Mouse (Mus musculus) stomach, embryonic 14.5 days (tissue): ENCODE data around the gene Atoh8. TPM values are rescaled to one million over a fixed set of nuclear protein-coding genes. Genes with fewer than 3 reads are reported as not detected.

Experiments
- ATAC-seq: fragments of 200-750 bp; cut with Nextera tagmentation; 2 replicates; pipeline ENCODE4 v1.8.0; 2017; ENCODE audit warnings: low read depth, moderate TSS enrichment; ENCODE audit not compliant: insufficient number of reproducible peaks, insufficient read depth, low FRiP score
- H3K27ac ChIP-seq: fragments of 300-500 bp; sonication (generic); 2 replicates; pipeline ENCODE4 v1.5.1; 2014; ENCODE audit warnings: mild to moderate bottlenecking, low read length, moderate library complexity, mixed read lengths
- H3K27me3 ChIP-seq: fragments of 300-500 bp; sonication (generic); 2 replicates; pipeline ENCODE4 v1.6.1; 2014; ENCODE audit warnings: low read length, control low read depth, mixed read lengths; ENCODE audit not compliant: control insufficient read depth, insufficient read depth
- H3K36me3 ChIP-seq: fragments of 300-500 bp; sonication (generic); 2 replicates; pipeline ENCODE4 v1.6.1; 2014; ENCODE audit warnings: mild to moderate bottlenecking, control low read depth, low read length, moderate library complexity, mixed read lengths; ENCODE audit not compliant: control insufficient read depth, insufficient read depth
- H3K4me1 ChIP-seq: fragments of 300-500 bp; sonication (generic); 2 replicates; pipeline ENCODE4 v1.6.1; 2014; ENCODE audit warnings: low read length, control low read depth, mixed read lengths; ENCODE audit not compliant: control insufficient read depth, insufficient read depth
- H3K4me2 ChIP-seq: fragments of 300-500 bp; sonication (generic); replicated peaks from 2 replicates; pipeline ENCODE4 v1.6.1; 2014; ENCODE audit warnings: low read depth, low read length, control low read depth
- H3K4me3 ChIP-seq: fragments of 300-500 bp; sonication (generic); 2 replicates; pipeline ENCODE4 v1.5.1; 2014; ENCODE audit warnings: low read depth, low read length, control low read depth
- H3K9ac ChIP-seq: fragments of 300-500 bp; sonication (generic); replicated peaks from 2 replicates; pipeline ENCODE4 v1.6.1; 2014; ENCODE audit warnings: low read depth, mild to moderate bottlenecking, control low read depth, low read length, moderate library complexity, mixed read lengths
- H3K9me3 ChIP-seq: fragments of 300-500 bp; sonication (generic); 2 replicates; pipeline ENCODE4 v1.6.1; 2016; ENCODE audit warnings: low read depth, low read length, control low read depth; ENCODE audit not compliant: control insufficient read depth
- WGBS: fragments of 180-500 bp; shearing (Covaris S2); extraction: QIAGEN DNeasy Blood & Tissue Kit; methylation state at CpG from one replicate; pipeline ENCODE4 v1.1.7; 2014; 5-methylcytosine and 5-hydroxymethylcytosine counted together
- polyA plus RNA-seq: library from polyadenylated mRNA; unstranded; fragments of >200 nt; fragmentation: Nextera tagmentation; extraction: Ambion mirVana; gene quantifications from 2 replicates; pipeline ENCODE4 v1.2.1, GENCODE M21; 2014

Gene Atoh8
- polyA plus RNA-seq, 1 experiment from 2014 or later = 9.9 TPM

DNA sequence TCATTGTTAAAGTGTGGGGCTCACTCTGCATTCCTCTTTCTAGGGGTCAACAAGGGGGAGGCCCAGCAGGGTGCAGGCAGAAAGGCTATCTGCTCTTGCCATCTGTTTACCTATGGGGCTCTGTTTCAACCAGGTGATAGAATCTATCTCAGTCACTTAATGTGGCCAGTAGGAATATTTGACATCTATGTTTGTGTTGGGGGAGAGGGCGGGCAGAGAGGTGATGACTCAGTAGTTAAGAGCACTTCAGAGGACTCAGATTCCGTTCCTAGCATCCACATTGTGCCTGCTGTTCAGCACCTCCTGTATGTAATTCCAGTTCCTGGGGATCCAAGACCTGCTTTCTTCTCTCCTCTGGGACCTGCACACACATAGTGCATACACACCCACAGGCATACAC is 4.7 kb upstream of the Atoh8 start:
- H3K27ac ChIP-seq = no peak overlapping the region

DNA sequence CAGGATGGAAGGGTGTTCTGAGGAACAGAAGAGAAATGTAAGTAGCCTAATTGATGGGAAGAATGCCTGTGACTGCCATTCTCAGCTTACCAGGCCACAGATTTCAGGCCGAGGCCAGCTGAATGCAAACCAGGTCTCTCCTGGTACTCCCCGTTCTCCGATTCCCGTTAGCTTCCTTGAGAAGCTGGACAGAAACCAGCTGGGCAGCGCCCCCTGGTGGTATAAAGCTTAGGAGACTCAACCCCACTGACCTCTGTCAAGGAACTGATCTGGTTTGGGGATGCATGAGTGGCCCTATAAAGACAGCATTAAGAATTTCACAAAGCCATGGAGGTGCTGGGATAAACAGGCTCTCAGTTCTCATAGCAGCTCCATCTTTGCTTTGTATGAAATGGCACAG is 1.7 kb upstream of the Atoh8 start:
- Histone ChIP-seq H3K4me3 (no peak overlapping the region), H3K27ac (no peak overlapping the region), H3K4me2 (no peak overlapping the region), H3K9me3 (no peaks in the 10 kb centered on the region), H3K27me3 (peaks cover 14% of the 10 kb centered on the region; the same call in 1 of the 2 replicates), H3K4me1 (peaks cover 19% of the 10 kb centered on the region), H3K9ac (no peak overlapping the region), H3K36me3 (no peaks in the 10 kb centered on the region)
- ATAC-seq = no peak
- 5% methylated on average over 5 of the region's 5 CpGs for WGBS

More for the DNA sequence above, 4.7 kb upstream of the Atoh8 start:
- Histone ChIP-seq H3K9me3 (no peaks in the 10 kb centered on the region), H3K4me2 (no peak overlapping the region), H3K4me3 (no peak overlapping the region), H3K9ac (no peak overlapping the region), H3K27me3 (peaks cover 14% of the 10 kb centered on the region; the same call in 1 of the 2 replicates), H3K36me3 (no peaks in the 10 kb centered on the region), H3K4me1 (peaks cover 23% of the 10 kb centered on the region)
- WGBS = 33% methylated on average over 2 of the region's 2 CpGs
- no peak; the same call in 1 of the 2 replicates for ATAC-seq

DNA sequence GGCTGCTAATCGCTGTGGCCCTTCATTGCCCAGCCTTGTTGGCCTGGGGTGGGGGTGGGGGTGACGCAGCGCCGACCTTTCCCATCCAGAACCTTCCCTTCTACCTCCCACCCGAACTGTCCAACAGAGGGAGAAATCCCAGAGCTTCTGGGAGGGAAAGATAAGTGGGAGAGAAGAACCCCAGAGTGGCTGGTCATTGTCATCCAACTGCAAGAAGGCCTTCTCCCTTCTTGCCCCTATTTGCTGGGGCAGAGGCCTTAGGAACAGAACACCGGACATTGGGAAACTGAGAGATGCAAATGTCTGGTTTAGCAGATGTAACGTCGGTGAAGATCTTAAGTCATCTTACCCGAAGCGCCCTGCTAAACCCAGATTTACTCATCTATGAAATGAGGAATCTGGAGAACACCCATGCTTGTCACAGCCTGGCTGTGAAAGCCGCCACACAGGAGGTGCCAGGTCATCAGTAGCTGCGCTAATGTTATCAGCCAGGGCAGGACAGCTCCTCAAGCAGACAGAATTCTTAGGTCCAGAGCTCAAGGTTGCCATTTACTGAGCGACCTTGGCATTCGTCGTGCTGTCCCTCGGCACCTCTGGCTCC is 530 bp upstream of the Atoh8 start:
- Histone ChIP-seq H3K27ac (no peak overlapping the region), H3K4me1 (peaks cover 18% of the 10 kb centered on the region)
- WGBS = 42% methylated on average over 16 of the region's 16 CpGs

DNA sequence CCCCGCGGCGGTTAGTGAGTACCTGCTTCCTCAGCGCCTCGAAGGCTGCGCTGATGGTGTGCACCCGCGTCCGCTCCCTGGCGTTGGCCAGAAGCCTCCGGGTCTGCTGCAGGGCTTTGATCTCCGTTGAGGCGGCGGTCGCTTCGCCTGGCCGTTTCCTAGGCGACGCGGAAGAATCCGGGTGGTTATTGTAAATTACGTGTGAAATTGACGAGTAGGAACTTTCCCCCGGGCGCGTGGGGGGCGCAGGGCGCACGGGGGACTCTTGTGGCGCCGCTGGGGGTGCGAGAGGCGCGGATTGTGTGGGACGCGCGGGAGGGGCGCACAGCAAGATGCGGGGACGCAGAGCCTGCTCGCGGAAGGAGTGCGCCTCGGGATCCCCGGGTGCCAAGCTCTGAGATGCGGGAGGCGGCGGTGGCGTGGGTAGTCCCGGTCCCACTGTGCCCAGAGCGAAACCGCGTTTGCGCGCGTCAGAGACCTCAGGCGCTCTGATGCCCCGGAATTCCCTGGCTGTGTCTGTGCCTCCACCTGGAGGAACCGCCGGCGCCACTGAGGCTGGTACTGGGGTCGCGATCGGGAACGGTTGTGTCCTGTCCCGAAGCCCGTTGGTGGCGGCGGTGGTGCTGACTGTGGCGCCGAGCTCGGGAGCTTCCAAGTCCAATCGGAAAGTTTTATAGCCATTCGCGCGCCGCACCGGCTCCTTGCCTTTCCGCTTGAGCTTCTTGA is 842 bp downstream of the Atoh8 start:
- H3K9ac ChIP-seq = peak overlapping the region; percentile 31
- H3K27me3 ChIP-seq = peaks cover 14% of the 10 kb centered on the region; the same call in 1 of the 2 replicates
- H3K27ac ChIP-seq = peak overlapping the region; percentile 49; the same call in 1 of the 2 replicates
- peaks cover 18% of the 10 kb centered on the region for H3K4me1 ChIP-seq
- no peaks in the 10 kb centered on the region for H3K9me3 ChIP-seq
- H3K4me3 ChIP-seq = peak overlapping the region; percentile 54
- no peak for ATAC-seq
- no peaks in the 10 kb centered on the region for H3K36me3 ChIP-seq
- whole genome bisulfite sequencing = under 1% methylated on average over 79 of the region's 79 CpGs
- peak overlapping the region; percentile 94 for H3K4me2 ChIP-seq

More for the DNA sequence above, 530 bp upstream of the Atoh8 start:
- Histone ChIP-seq H3K27me3 (peaks cover 14% of the 10 kb centered on the region; the same call in 1 of the 2 replicates), H3K4me3 (peak overlapping the region; percentile 54; the same call in 1 of the 2 replicates), H3K36me3 (no peaks in the 10 kb centered on the region), H3K9ac (peak overlapping the region; percentile 31), H3K9me3 (no peaks in the 10 kb centered on the region), H3K4me2 (peak overlapping the region; percentile 94)
- no peak for ATAC-seq

DNA sequence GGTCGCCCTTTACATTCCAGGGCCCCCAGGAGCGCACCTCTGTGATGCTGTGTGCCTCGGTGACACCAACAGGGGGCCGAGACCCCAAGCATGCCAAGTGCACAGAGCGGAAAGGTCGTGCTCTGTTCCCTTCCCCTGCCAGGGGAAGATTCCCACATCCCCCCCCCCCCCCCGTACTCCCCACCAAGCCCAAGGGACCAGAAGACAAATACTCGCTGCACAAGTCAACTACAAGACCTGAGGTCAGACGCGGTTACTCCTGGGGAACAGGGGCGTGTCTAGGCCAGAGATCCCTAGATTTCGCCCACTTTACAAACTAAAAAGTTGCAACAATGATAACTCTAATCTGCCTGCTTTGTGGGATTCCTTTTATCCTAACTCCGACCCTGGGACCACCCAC is 1.4 kb downstream of the Atoh8 start:
- H3K27ac ChIP-seq = no peak overlapping the region
- peak overlapping the region; percentile 94 for H3K4me2 ChIP-seq
- no peak for ATAC-seq
- no peaks in the 10 kb centered on the region for H3K9me3 ChIP-seq
- H3K27me3 ChIP-seq = peaks cover 14% of the 10 kb centered on the region; the same call in 1 of the 2 replicates
- peaks cover 18% of the 10 kb centered on the region for H3K4me1 ChIP-seq
- H3K9ac ChIP-seq = no peak overlapping the region
- 0% methylated on average over 13 of the region's 13 CpGs for WGBS
- H3K4me3 ChIP-seq = peak overlapping the region; percentile 54
- H3K36me3 ChIP-seq = no peaks in the 10 kb centered on the region

DNA sequence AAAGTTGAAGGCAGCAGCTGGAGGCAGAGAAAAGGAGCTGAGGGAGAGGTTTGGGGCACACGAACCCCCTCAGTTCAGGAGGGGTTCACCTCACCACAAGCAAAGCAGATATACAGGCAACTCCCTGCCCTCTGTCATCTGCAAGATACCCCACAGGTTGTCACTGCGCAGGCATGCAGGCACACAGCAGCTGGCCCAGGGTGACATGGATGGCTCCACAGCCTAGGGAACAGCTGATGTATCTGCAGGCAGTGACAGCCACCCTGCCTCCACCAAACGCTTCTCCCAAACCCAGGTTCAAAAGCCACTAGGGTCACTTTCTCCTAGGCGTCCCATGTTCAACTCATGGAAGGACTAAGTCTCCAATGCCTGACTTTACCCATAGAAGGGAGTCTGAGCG is 2.5 kb downstream of the Atoh8 start:
- peak overlapping the region; percentile 54; the same call in 1 of the 2 replicates for H3K4me3 ChIP-seq
- H3K9ac ChIP-seq = no peak overlapping the region
- H3K27me3 ChIP-seq = peaks cover 12% of the 10 kb centered on the region; the same call in 1 of the 2 replicates
- H3K36me3 ChIP-seq = no peaks in the 10 kb centered on the region
- WGBS = 59% methylated on average over 5 of the region's 5 CpGs
- peak overlapping the region; percentile 94 for H3K4me2 ChIP-seq
- H3K9me3 ChIP-seq = no peaks in the 10 kb centered on the region
- no peak overlapping the region for H3K27ac ChIP-seq
- H3K4me1 ChIP-seq = peaks cover 18% of the 10 kb centered on the region
- no peak for ATAC-seq

DNA sequence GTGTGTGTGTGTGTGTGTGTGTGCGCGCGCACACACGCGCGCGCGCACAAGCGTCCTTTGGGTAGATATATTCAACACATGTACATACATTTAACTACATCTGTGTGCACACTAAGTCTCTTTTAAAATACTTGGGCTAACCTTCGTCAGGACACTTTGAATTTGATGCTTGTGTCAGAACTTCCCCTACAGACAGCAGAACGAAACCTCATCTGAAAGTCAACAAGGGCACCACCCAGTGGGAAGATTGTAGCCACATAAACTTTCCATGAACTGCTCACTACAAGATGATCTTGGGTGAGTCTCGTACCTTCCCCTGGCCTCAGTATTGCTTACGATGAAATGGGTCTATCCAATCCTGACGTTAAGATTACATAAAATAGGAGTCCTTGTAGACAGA is 3.0 kb downstream of the Atoh8 start:
- Histone ChIP-seq H3K36me3 (no peaks in the 10 kb centered on the region), H3K4me3 (0 out of 2 replicates have a peak overlapping the region, but pooled peaks have one; percentile 54), H3K9ac (no peak overlapping the region), H3K9me3 (no peaks in the 10 kb centered on the region), H3K27me3 (peaks cover 9% of the 10 kb centered on the region; the same call in 1 of the 2 replicates), H3K4me1 (peaks cover 18% of the 10 kb centered on the region), H3K27ac (no peak overlapping the region), H3K4me2 (0 out of 2 replicates have a peak overlapping the region, but pooled peaks have one; percentile 94)
- 91% methylated on average over 14 of the region's 14 CpGs for WGBS
- no peak for ATAC-seq

DNA sequence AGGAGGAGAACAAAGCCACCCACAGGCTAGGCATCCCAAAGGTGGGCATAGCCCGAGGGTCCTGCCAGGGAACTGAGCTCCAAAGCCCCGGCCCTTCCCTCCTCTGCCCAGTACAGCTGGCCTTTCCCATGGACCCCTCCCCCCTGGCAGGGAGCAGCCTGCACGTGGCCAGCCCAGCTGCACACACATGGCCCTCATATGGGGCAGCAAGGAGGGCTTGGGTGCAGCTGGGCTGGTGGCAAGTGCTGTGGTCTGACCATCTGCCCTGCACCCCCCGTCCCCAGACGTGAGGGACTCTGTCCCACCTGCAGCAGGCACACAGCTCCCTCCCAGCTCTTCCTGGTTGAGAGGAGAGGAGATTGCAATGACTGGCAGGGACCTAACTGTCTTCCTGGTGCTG is 4.5 kb downstream of the Atoh8 start:
- no peak overlapping the region for H3K9ac ChIP-seq
- H3K4me3 ChIP-seq = no peak overlapping the region

More for the DNA sequence above, 4.5 kb downstream of the Atoh8 start:
- H3K27me3 ChIP-seq = peaks cover under 1% of the 10 kb centered on the region; the same call in 1 of the 2 replicates
- H3K9me3 ChIP-seq = no peaks in the 10 kb centered on the region
- H3K4me1 ChIP-seq = peaks cover 13% of the 10 kb centered on the region
- no peaks in the 10 kb centered on the region for H3K36me3 ChIP-seq
- ATAC-seq = no peak
- no peak overlapping the region for H3K4me2 ChIP-seq
- 25% methylated on average over 5 of the region's 5 CpGs for WGBS
- no peak overlapping the region for H3K27ac ChIP-seq
